Mouse (Mus musculus): Measurements from ENCODE around the gene Xkr8. TPM values are rescaled to one million over a fixed set of nuclear protein-coding genes. Genes with fewer than 3 reads are reported as not detected.
"Not testable (repeated sequence)": the region's sequence is repeated elsewhere in the genome, so short reads cannot be mapped to it uniquely, and the experiment has no call there.

The Xkr8 gene
- total RNA-seq (2021), result 1 to 10 TPM; 1.9 to 3.8 TPM
- long read RNA-seq, experiment 1, full-length matches to known transcripts, result 2 of 4 reads
- long read RNA-seq, experiment 1, partial matches to known transcripts, result 0 of 4 reads
- long read RNA-seq, experiment 1, other reads (novel, unspliced or antisense), result 2 of 4 reads
- long read RNA-seq, experiment 2, full-length matches to known transcripts, result 2 of 2 reads
- long read RNA-seq, experiment 2, partial matches to known transcripts, result 0 of 2 reads
- long read RNA-seq, experiment 2, other reads (novel, unspliced or antisense), result 0 of 2 reads

GRCm38 (mm10) chr4:132732148-132732684, at the start of gene Xkr8:
Xkr8 (minus strand) TSS chr4:132732546.
- peak; percentile 48 to 72 for DNase-seq (ENCODE audit: low spot score in 2 of 2)
- intact Hi-C loops (cut with DNase I), result no loop called here

DNA sequence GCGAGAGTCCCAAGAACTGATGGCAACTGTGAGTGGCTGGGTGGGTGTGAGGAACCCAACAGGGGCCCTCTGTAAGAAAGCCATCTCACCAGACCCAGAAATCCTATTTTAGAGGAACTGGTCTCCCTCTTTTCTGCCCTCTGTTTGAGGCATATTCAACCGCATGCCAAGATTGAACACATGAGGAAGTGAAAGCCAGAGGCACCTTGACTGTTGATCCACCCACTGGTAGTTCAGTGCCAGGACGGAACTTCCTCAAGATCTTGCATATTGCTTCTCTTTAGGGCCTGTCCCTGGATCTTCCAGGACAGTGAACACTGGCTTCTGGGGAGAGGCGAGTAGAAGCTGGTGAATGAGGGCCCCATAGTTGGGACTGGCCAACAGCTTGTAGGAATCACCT, 47.9 kb upstream of the Xkr8 start:
- intact Hi-C loops (cut with DNase I), result no loop called here

GRCm38 (mm10) chr4:132778562-132779201, 46.3 kb upstream of the Xkr8 start:
- no peak for DNase-seq (ENCODE audit: low spot score in 2 of 2)
- intact Hi-C loops (cut with DNase I), result loop anchor here (5.0 kb wide), 1 partner anchor 149 kb away; no protein-coding TSS in a partner anchor

More for the DNA sequence above, 47.9 kb upstream of the Xkr8 start:
- peak in 1 of 2 experiments; percentile 41 for DNase-seq (ENCODE audit: low spot score in 2 of 2)

- peak; percentile 88 to 90 for DNase-seq (ENCODE audit: low spot score in 2 of 2)
- intact Hi-C loops (cut with DNase I), result loop anchor here (2.0 to 5.0 kb wide), 2 partner anchors 46 to 151 kb away; no protein-coding TSS in a partner anchor
Observed at GRCm38 (mm10) chr4:132776764-132777163, 44.4 kb upstream of the Xkr8 start.

DNA sequence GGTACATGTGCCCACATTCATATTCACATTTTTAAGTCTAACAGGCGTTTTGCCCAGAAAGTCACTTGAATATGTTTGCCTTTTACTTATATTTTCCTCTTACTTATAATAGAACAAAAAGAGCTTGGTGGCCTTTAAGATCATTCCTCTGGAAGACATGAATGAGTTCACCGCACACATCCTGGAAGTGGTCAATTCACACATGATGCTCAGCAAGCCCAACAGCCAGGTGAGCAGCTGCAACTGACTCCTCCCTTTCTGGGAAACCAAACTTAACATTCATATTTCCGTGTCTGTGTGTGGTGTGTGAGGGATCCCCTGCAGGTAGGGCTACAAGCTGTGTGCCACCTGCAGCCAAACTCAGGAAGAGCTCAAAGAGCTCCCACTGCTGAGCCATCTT, 42.6 kb upstream of the Xkr8 start:
- no peak for DNase-seq (ENCODE audit: low spot score in 2 of 2)
- intact Hi-C loops (cut with DNase I), result loop anchor here (5.0 kb wide), 1 partner anchor 152 kb away; no protein-coding TSS in a partner anchor

GRCm38 (mm10) chr4:132771776-132772175, 39.4 kb upstream of the Xkr8 start:
- DNase-seq (ENCODE audit: low spot score in 2 of 2), result no peak
- intact Hi-C loops (cut with DNase I), result no loop called here

- intact Hi-C loops (cut with DNase I), result no loop called here
Observed at GRCm38 (mm10) chr4:132767914-132768876, 35.8 kb upstream of the Xkr8 start, which contains the start of gene Rpa2. Rpa2 (plus strand) TSS chr4:132768332.

DNA sequence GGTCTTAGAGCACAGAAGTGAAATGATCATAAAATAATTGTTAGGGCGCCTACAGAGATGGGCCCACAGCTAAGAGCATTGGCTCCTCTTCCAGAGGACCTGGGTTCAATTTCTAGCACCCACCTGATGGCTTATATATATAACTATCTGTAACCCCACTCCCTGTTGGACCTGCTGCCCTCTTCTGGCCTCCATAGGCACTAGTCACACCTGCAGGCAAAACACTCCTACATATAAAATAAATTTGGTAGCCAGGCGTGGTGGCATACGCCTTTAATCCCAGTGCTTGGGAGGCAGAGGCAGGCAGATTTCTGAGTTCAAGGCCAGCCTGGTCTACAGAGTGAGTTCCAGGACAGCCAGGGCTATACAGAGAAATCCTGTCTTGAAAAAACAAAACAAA, 30.8 kb upstream of the Xkr8 start:
- intact Hi-C loops (cut with DNase I); DNase-seq (ENCODE audit: low spot score in 2 of 2): not testable (repeated sequence)

More at GRCm38 (mm10) chr4:132767914-132768876, 35.8 kb upstream of the Xkr8 start, which contains the start of gene Rpa2:
- peak; percentile 100 for DNase-seq (ENCODE audit: low spot score in 2 of 2)

DNA sequence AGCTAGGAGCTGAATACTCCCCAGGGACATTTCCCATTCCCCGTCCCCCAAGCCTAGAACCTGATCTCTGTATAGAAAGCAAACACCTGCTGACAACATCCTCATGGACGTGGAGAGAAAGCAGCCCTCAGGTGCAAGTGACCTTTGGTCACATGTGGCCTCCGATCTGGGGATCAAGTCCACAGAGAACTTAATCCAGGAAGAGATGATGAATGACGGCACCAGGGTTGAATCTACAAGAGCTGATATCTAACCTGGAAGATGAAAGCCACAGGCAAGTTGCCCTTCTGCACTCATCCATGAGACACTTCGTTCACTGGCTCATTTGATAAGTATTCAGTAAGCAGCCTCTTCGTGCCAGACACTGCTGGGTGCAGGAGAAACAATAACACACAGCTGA, 30.3 kb upstream of the Xkr8 start:
- intact Hi-C loops (cut with DNase I), result no loop called here
- no peak for DNase-seq (ENCODE audit: low spot score in 2 of 2)

- intact Hi-C loops (cut with DNase I), result no loop called here
- DNase-seq (ENCODE audit: low spot score in 2 of 2), result no peak
Observed at GRCm38 (mm10) chr4:132760296-132760695, 27.9 kb upstream of the Xkr8 start.

DNA sequence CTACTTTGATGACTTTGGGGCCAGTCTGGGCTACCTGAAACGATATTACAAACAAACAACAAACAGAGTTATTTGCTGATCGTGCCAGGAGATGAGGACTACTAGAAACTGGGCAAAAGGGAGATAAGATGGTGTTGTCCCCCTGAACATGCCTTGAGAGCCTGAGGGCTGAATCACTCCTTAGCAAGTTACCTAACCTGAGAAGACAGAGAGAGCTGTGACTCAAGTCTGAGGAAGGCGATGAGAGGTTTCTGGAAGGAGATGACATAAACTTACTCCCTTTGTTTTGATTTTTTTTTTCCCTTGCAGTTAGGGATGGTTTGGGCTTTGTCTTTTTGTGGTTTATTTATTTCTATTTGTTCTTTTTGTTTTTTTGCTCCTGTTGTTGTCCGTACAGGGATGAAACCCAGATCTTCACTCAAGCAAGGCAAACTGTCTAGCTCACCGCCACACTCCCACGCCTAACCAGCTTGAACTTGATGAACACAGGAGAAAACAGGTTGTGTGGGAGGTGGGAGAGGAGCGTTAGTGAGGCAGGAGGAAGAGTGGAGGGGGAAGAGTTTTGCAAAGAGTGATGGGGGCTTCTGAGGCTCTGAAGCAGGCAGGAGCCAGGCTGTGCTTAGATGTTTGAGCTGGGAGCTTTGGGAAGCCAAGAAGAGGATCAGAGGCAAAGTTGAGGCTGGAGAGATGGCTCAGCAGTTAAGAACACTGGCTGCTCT, 25.4 kb upstream of the Xkr8 start:
- DNase-seq (ENCODE audit: low spot score in 2 of 2), result peak; percentile 19 to 39
- intact Hi-C loops (cut with DNase I), result no loop called here

DNA sequence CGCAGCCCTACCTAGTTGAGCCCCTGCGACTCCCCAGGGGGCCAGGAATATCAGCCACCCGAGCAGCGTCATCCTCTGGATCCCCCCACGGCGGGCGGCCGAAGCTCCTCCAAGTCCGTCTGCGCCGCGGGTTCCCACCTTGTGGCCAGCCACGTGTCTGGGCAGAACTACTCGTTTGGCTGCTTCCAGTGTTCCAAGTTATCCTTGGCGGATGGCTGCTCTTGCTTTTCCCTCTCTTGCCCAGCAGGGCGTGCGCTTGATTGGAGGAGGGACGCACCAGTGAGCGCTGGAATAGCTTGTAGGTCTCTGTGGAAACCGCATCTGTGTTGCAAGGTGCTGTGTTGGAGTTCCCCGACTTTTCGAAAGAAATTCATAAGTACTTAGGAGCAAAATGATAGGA, 24.6 kb upstream of the Xkr8 start, which contains the start of gene Smpdl3b:
Gene Smpdl3b, minus strand, starts transcription at position 279 of the 400 bp plus-strand sequence.
- DNase-seq (ENCODE audit: low spot score in 2 of 2), result peak; percentile 79 to 87
- intact Hi-C loops (cut with DNase I), result no loop called here

GRCm38 (mm10) chr4:132752992-132753391, 20.6 kb upstream of the Xkr8 start:
- intact Hi-C loops (cut with DNase I), result no loop called here
- no peak for DNase-seq (ENCODE audit: low spot score in 2 of 2)

- DNase-seq (ENCODE audit: low spot score in 2 of 2), result no peak
- intact Hi-C loops (cut with DNase I), result no loop called here
Observed at GRCm38 (mm10) chr4:132749258-132749982, 17.1 kb upstream of the Xkr8 start.

- no peak for DNase-seq (ENCODE audit: low spot score in 2 of 2)
- intact Hi-C loops (cut with DNase I), result no loop called here
Observed at GRCm38 (mm10) chr4:132748778-132749177, 16.4 kb upstream of the Xkr8 start.

GRCm38 (mm10) chr4:132747664-132748259, 15.4 kb upstream of the Xkr8 start:
- intact Hi-C loops (cut with DNase I), result no loop called here
- no peak for DNase-seq (ENCODE audit: low spot score in 2 of 2)

GRCm38 (mm10) chr4:132746911-132747517, 14.7 kb upstream of the Xkr8 start:
- DNase-seq (ENCODE audit: low spot score in 2 of 2), result no peak
- intact Hi-C loops (cut with DNase I), result no loop called here
